Mouse (Mus musculus) heart, postnatal 0 days (tissue): ENCODE data around the gene Dop1b.

ENCODE experiments used
- CTCF ChIP-seq: IDR thresholded peaks from 2 replicates; pipeline ENCODE4 v1.5.1; 2016; ENCODE audit warnings: antibody characterized with exemption, control low read depth, low read depth
- EP300 ChIP-seq: IDR thresholded peaks from 2 replicates; pipeline ENCODE4 v1.6.1; 2016; ENCODE audit warnings: antibody characterized with exemption, low read depth

DNA sequence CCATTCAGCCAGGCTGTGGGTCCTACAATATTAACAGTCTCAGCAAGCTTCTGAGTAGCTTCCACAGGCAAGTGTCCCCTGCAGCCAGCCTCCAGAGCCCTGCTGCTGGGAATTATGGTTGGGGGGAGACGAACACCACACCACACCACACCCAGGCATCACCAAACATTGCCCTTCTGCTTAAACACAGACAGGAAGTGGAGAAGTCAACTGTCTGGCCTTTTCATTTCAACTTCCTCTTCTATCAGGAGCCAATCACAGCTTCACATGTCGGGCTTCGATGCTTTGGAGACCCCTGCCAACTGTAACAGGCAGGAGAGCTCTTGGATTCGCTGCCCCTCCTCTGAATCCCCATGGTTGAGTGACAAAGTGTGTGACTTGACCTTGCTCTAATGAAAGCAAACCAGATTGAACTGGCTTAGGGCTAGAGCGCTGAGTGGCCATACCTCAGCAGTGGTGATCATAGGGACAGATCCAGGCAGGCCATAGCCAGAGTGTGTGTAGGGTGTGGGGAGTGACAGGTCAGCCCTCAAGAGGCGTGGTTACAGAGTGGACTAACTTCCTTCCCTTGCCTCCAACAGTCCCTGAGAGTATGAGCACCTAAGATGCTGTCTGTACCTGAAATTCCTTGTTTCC, 20.4 kb upstream of the Dop1b start:
- TF ChIP-seq EP300 (no peak), CTCF (no peak)
